Mouse (Mus musculus) activated CD4-positive, CD25-positive, alpha-beta regulatory T cell, adult 4 months (primary cell): ENCODE results near the gene Lcn11. TPM values are rescaled to one million over a fixed set of nuclear protein-coding genes. Genes with fewer than 3 reads are reported as not detected.
"Not testable (repeated sequence)": the region's sequence is repeated elsewhere in the genome, so short reads cannot be mapped to it uniquely, and the experiment has no call there.

Experiments used
- ATAC-seq: one replicate; pipeline ENCODE4 v1.8.0; 2017
- polyA plus RNA-seq, 2 experiments: library from polyadenylated mRNA; unstranded; fragments of 100-300 nt; shearing (Covaris generic); gene quantifications; one replicate each; pipeline ENCODE4 v1.2.1; 2017

Lcn11 gene
- not detected for polyA plus RNA-seq

GRCm38 (mm10) chr2:25776717-25777116 lies at the start of gene Lcn11:
Gene Lcn11 (plus strand): TSS chr2:25777017.
- ATAC-seq = no peak

DNA sequence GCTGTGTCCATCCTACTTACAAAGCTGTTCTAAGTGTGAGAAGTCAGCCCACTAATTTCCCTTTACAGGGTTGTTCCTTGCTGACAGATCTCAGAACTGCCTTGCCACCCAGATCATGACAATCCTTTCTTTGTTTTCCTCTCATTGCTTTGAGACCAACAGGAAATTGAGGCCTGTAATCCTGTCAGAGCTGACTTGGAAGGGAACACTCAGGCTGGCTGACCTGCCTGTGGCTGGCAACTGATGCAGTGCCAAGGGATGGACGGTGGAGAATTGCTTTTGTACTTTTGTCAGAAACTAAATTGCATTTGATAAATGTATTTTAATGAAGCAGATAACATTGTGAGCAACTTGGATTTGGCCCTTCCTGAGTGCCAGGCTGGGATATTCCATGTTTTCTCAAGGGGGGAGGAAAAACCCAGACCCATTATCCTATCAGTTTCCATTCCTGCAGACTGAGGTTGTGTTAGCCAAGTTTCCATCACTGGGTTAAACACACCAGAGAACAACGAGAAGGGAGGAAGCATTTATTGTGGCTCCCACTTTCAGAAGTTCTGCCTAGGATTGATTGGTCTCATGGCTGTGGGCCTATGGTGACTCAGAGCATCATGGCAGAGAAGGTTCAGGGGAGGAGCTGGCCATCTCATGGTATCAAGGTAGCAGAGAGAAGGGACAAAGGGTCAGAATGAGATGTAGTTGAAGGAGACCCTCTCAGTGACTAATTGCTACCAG lies 43.5 kb upstream of the Lcn11 start:
- ATAC-seq = no peak

DNA sequence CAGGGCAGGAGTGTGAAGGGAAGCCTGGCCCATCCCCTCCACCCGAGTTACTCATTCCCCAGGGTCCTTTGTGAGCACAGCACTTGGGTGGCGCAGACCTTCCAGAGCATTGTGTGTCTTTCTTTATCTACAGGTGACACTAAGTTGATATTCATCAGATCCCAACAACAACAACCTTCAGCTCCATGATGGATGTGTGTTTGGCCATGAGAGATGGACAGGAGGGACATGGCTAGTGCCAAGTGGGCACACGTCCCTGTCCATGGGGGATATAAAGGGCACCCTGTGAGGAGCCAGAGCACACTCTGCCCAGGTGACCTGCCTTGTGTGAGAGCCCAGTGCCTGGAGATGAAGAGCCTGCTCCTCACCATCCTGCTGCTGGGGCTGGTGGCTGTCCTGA lies 40.1 kb upstream of the Lcn11 start, which contains the start of gene Obp2b:
TSS of gene Obp2b (plus strand) at position 301 of the 400 bp plus-strand sequence.
- ATAC-seq = not testable (repeated sequence)

DNA sequence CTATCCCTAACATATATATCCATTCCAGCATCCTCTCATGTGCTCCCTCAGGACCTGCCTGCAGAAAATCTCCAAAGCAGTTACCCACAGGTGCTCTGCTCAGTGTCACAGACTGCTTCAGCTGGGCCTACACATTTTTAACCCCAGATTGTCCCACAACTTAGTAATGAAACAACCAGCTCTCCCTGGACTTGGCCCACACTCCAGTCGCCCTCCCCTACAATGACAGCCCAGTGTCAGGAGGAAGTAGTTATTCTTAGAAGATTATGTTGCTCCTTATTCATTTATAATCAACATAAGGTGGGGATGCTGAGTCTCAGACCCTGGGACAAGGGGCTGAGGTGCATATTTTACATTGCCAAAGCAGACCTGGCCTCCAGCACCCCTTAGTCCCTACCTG lies 35.1 kb upstream of the Lcn11 start:
- no peak for ATAC-seq

DNA sequence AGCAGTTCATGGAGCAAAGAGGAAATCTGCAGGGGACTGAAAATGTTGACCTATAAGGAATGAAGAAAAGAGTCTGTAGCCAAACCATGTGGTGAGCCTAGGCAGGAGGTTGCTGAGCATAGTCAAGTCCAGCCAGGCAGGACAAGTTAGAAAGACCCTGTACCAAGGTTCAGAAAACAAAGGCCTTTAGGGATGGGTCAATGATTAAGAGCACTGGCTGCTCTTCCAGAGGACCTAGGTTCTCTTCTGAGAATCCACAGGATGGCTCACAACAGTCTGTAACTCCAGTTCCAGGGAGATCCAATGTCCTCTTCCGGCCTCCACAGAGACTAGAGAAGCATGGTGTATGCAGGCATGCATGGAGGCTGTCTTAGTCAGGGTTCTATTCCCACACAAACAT lies 22.6 kb upstream of the Lcn11 start:
- no peak for ATAC-seq

DNA sequence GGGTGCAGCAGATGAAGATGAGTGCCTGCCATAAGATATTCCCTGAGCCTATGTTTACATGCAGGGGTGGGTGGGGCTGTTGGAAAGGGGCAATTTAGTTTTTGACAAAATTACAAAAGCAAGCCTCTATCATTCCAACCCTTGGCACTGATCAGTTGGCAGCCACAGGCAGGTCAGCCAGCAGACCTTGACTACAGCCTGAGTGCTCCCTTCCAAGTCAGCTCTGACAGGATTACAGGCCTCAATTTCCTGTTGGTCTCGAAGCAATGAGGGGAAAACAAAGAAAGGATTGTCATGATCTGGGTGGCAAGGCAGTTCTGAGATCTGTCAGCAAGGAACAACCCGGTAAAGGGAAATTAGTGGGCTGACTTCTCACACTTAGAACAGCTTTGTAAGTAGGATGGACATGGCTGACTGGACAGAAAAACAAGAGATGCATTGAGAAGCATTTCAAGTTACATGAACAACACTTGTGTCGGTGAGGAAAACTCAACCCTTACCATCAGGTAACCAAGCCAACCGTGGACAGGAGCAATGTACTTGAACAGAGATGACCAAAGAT lies 18.7 kb upstream of the Lcn11 start:
- ATAC-seq = no peak

DNA sequence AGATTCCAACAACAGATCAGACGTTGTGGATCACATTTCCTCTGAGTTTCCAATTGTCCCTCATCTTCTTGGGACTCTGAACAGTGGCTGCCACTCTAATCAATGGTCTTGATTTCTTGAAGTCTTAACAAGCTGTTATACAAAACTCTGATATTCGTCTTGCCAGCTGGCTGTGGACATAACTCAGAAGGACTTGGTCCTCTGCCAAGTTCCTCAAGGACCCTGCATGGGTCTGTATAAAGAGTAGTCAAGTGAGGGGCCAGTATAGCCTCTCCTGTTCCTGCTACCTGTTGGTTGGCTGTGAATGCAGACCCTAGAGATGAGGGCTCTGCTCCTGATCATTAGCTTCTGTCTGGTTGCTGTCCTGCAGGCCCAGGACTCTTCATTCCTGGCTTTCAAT lies 11.5 kb upstream of the Lcn11 start, which contains the start of gene Lcn3:
TSS of gene Lcn3 (plus strand) at position 301 of the 400 bp plus-strand sequence.
- no peak for ATAC-seq

DNA sequence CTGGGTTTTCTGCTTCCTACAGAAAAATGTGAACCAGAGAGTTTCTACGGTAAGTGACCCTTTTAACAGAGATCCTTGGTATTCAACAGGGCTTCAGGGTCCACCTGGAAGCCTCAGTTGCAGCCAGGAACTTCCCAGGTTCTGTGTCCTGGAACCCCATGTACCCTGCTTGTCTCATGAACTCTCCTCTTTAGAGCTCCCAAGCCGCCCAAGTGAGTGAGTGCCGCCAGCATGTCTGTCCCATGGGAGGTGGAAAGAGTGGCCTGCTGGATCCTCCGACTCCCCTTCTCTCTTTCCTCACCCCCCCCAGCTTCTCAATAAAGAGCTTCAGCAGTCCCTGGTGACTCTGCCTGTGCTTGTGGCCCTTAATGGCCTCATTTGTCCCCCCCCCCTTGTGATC lies 9.1 kb upstream of the Lcn11 start:
- ATAC-seq = no peak

DNA sequence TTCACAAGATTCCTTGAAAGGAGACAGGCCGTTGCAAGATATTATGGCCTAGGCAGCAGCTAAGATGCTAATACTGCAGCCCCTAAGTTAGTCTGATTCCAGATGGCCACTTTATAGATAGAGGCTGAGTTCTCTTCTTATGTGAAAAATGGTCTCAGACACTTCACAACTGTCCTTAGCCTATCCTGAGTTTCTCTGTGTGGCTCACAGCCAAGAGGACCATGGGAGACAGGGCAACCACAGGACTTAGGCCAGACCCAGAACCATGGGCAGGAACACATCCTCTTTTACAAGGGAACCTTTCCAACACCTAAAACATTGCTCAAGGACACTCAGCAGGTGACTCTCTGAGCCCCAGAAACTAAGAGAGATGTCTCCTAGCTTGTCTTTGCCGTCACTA lies 3.3 kb upstream of the Lcn11 start:
- no peak for ATAC-seq

- no peak for ATAC-seq
Measured at GRCm38 (mm10) chr2:25774640-25775039, 2.2 kb upstream of the Lcn11 start.

DNA sequence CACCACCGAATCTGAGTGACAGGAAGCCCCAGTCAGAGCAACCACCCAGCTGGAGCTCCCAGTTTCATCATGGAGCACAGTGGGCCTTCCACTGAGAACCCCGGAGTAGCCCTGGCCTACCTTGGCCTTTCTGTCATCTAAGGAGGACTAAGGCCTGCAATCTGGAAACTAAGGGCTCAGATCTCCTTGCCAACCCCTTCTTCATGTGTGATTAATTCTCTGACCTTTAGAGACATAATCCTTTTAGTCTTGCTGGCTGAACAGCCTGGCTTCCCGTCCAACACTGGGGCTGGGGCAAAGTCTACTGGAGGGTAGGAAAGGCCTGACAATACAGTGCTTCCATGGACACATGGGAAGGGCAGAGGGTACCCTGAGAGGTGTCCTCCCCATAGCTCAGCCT lies 826 bp upstream of the Lcn11 start:
- no peak for ATAC-seq

DNA sequence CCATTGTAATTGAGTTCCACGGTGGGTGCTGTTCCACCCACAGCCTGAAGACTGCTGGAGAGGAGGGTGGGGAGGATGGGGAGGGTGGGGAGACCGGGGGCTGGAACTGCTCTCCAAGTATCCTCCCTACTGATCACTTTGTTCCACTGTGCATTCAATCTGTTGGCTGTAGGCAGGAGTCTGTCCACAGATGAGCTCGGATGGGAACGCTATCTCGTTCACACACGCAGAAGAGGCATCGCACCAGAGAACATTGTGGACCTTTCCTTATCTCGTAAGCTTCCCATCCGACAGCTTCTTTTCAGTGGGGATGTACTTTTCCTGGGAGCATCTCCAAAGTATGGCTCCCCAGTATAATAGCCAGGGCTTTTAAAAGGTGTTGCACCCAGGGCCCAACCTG lies 2.3 kb downstream of the Lcn11 start:
- ATAC-seq = no peak

DNA sequence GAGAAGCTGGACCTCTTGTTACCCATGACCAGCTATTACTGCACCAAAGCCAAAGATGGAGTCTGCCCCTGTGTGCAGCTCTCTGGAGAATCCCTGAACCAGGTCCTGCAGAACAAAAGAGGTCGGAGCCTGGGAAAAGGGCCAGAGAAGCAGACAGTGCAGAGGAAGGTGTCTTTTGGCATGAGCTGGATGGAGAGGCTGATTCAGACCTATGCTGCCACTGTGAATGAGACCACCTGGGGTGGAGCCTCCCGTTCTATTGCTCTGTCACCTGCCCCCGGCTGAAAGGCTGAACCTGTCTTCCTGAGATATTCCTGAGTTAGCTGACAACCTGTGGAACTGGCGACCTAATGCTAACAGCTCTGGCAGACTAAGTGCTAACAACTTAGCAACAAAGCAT lies 4.1 kb downstream of the Lcn11 start:
- no peak for ATAC-seq

GRCm38 (mm10) chr2:25781957-25782356 lies 5.1 kb downstream of the Lcn11 start, which contains the start of gene Gm13539:
Gene Gm13539 (plus strand): TSS chr2:25782257.
- no peak for ATAC-seq

DNA sequence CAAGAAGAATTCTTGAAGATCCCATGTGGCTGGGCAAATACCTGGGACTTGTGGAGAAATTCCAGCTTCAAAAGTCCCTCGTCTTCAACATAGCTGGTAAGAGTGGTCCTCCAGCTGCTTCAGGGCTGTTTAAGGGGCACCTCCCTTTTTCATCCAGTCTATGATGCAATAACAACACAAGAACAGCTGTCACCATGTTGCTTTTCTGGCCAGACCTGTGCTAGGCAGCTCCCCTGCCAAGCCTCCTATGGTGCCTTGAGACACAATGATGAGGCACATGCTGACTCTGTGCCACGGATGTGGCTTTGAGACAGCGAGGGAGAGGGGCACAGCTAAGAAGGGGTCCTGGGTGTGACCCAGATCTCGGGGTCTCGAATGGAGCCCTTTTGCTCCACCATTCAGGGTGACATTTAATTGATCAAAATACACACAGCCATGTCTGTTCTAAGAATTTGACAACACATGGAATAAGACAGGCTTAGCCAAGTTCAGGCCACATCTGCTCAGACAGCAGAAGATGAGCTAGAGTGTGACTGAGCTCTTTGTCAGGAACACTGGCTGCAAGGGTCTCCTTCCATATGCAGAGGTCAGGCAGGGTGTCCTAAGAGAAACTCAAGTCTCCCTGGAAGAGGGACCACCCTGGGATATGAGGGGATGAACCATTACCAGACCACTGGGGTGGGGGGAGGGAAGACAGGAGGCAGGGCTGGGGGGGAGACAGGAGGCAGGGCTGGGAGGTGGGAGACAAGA lies 8.9 kb downstream of the Lcn11 start:
- no peak for ATAC-seq

DNA sequence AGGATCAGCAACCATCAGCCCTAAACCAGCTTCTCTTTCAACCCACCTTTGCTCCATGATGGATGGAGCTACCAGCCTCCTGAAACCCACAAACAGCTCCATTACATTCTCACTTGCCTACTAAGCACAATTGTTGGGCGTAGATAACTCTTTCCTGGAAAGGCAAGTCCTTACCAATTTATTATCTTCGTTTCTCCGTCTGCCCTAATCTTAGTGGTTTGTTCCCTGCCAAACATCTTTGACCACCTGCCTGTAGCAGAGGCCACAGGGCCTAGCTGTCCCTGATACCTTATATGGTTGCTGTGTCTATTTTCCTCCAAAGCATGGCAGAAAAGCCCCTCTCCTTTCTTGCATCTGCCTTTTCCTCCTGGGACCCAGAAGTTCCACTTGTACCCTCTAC lies 12.3 kb downstream of the Lcn11 start:
- no peak for ATAC-seq

- no peak for ATAC-seq
Measured at GRCm38 (mm10) chr2:25797635-25798034, 20.8 kb downstream of the Lcn11 start.

DNA sequence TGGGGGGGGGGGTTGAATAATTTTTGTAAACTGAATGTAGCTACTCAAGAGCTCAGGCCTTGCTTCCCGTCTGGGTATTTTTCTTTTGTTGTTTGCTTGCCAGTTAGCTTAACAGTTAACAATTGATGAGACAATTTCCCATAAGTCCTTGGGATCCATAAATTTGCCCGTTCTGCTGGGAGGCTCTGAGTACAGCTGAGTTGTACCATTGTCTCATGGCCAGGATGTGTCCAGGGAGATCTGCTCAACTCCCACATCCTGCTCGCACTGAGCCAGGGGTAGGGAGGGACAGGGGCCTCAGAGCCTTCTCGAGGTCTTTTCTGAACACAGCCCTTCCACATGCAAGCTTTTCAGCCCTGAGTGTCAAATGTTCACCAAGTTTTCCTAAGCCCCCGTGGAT lies 21.2 kb downstream of the Lcn11 start:
- ATAC-seq = no peak

DNA sequence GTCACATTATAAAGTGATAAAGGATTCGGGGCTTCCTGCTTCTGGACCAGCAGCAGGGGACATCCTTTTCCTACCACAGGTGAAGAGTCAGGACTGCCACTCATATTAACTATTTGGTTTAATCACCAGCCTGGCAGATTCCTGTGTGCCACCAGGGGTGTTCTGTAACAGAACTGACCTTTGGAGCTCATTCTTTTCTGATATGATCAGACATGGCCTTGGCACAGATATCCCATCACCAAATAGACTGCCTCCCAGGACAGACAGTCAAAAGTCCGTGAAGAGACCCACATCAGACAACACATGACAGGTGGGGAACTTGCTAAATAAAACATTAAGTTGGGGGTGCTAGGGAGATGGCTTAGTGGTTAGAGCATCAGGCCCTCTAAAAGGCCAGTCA lies 34.9 kb downstream of the Lcn11 start:
- ATAC-seq = no peak

- no peak for ATAC-seq
Measured at GRCm38 (mm10) chr2:25813364-25813763, 36.5 kb downstream of the Lcn11 start.

GRCm38 (mm10) chr2:25815748-25816147 lies 38.9 kb downstream of the Lcn11 start, which contains the start of gene Glt6d1:
Gene Glt6d1 (minus strand): TSS chr2:25815848.
- ATAC-seq = not testable (repeated sequence)

GRCm38 (mm10) chr2:25822806-25823205 lies 46.0 kb downstream of the Lcn11 start, which contains the start of gene Lcn9:
Gene Lcn9 (plus strand): TSS chr2:25823153.
- ATAC-seq = no peak

DNA sequence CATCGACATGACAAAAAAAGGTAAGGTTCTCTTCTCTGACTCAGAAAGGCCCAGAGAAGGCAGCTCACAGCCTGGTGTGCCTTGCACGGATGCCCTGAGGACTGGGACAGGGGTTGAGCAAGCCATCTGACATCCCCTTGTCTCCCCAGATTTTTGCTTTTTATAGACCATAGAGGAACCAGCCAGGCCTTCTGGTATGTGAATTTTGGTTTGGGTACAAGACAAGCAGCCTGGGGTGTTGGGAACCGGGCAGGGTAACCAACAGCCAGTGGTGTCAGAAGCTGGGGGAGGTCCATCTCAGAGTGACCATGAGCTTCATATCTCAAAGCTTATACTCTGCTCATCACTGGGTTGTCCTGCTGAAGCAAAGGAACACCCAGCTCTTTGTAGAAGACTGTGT lies 47.9 kb downstream of the Lcn11 start:
- no peak for ATAC-seq
